Mouse (Mus musculus) MEL (cell line): ENCODE results near the gene Gm11213. TPM values are rescaled to one million over a fixed set of nuclear protein-coding genes. Genes with fewer than 3 reads are reported as not detected.

Experiments
- DNase-seq: peaks from one replicate; pipeline ENCODE4 v3.0.0; 2011; ENCODE audit warnings: low read depth, low spot score
- H3K27ac ChIP-seq: 2 replicates; pipeline ENCODE4 v1.5.1; 2012; ENCODE audit warnings: low read depth, mild to moderate bottlenecking, control low read depth, low read length, moderate library complexity; ENCODE audit not compliant: control insufficient read depth
- H3K27me3 ChIP-seq, 2 experiments: fragments of 150-350 bp in 1 of 2; sonication (generic) in 1 of 2; 2 replicates each; pipeline ENCODE4 v1.6.1; 2012; ENCODE audit warnings: low read length in 2 of 2, mild to moderate bottlenecking in 2 of 2, improper control_type of control experiment in 1 of 2, moderate library complexity in 1 of 2; ENCODE audit not compliant: insufficient read depth in 2 of 2, control insufficient read depth in 1 of 2
- H3K36me3 ChIP-seq, 2 experiments: 2 replicates each; pipeline ENCODE4 v1.6.1; 2012 to 2014; ENCODE audit warnings: low read length in 2 of 2, improper control_type of control experiment in 1 of 2, inconsistent platforms in 1 of 2, mild to moderate bottlenecking in 1 of 2; ENCODE audit not compliant: insufficient read depth in 2 of 2, control insufficient read depth in 1 of 2
- H3K4me1 ChIP-seq, 2 experiments: fragments of 150-350 bp in 1 of 2; sonication (generic) in 1 of 2; 2 replicates each; pipeline ENCODE4 v1.6.1; 2012; ENCODE audit warnings: low read length in 2 of 2, improper control_type of control experiment in 1 of 2, mild to moderate bottlenecking in 1 of 2; ENCODE audit not compliant: insufficient read depth in 2 of 2, control insufficient read depth in 1 of 2
- H3K4me3 ChIP-seq, 2 experiments: fragments of 150-350 bp in 1 of 2; sonication (generic) in 1 of 2; 2 replicates each; pipeline ENCODE4 v1.5.1; 2012; ENCODE audit warnings: low read depth in 2 of 2, low read length in 2 of 2, mild to moderate bottlenecking in 2 of 2, moderate library complexity in 2 of 2, control low read depth in 1 of 2, improper control_type of control experiment in 1 of 2; ENCODE audit not compliant: control insufficient read depth in 1 of 2, insufficient read depth in 1 of 2
- H3K79me2 ChIP-seq: 2 replicates; pipeline ENCODE4 v1.6.1; 2012; ENCODE audit warnings: mild to moderate bottlenecking, low read length, moderate library complexity; ENCODE audit not compliant: control insufficient read depth, poor library complexity, insufficient read depth
- H3K9ac ChIP-seq: 2 replicates; pipeline ENCODE4 v1.6.1; 2012; ENCODE audit warnings: low read depth, mild to moderate bottlenecking, control low read depth, low read length, moderate library complexity; ENCODE audit not compliant: control insufficient read depth, poor library complexity, severe bottlenecking
- H3K9me3 ChIP-seq: fragments of 150-350 bp; sonication (generic); replicated peaks from 2 replicates; pipeline ENCODE4 v1.6.1; 2012; ENCODE audit warnings: mild to moderate bottlenecking, low read length, improper control_type of control experiment, moderate library complexity; ENCODE audit not compliant: insufficient read depth
- BHLHE40 ChIP-seq: IDR thresholded peaks from 2 replicates; pipeline ENCODE4 v1.6.1; 2012; ENCODE audit warnings: low read depth, mild to moderate bottlenecking, inconsistent platforms, low read length, improper control_type of control experiment, borderline replicate concordance
- CHD1 ChIP-seq: IDR thresholded peaks from 2 replicates; pipeline ENCODE4 v1.6.1; 2012; ENCODE audit warnings: low read depth, mild to moderate bottlenecking, inconsistent platforms, low read length, improper control_type of control experiment
- CHD2 ChIP-seq: IDR thresholded peaks from 2 replicates; pipeline ENCODE4 v1.6.1; 2011; ENCODE audit warnings: low read length, improper control_type of control experiment
- CTCF ChIP-seq, 3 experiments: IDR thresholded peaks in 2 of 3; conservative IDR thresholded peaks in 1 of 3; 2 replicates each; pipeline ENCODE4 v1.5.1; 2011 to 2012; ENCODE audit warnings: low read length in 3 of 3, low read depth in 2 of 3, mild to moderate bottlenecking in 2 of 3, improper control_type of control experiment in 1 of 3, inconsistent platforms in 1 of 3, mixed read lengths in 1 of 3, moderate library complexity in 1 of 3; ENCODE audit not compliant: control insufficient read depth in 1 of 3, insufficient read depth in 1 of 3, poor library complexity in 1 of 3, severe bottlenecking in 1 of 3
- E2F4 ChIP-seq: IDR thresholded peaks from 2 replicates; pipeline ENCODE4 v1.6.1; 2011; ENCODE audit warnings: low read depth, low read length, improper control_type of control experiment, borderline replicate concordance
- ELF1 ChIP-seq: IDR thresholded peaks from 2 replicates; pipeline ENCODE4 v1.6.1; 2014; ENCODE audit warnings: low read depth, mild to moderate bottlenecking, inconsistent platforms, low read length, improper control_type of control experiment, moderate library complexity
- GATA1 ChIP-seq: IDR thresholded peaks from 2 replicates; pipeline ENCODE4 v1.6.1; 2011; ENCODE audit warnings: low read depth, low read length, improper control_type of control experiment
- HCFC1 ChIP-seq: IDR thresholded peaks from 2 replicates; pipeline ENCODE4 v1.6.1; 2012; ENCODE audit warnings: low read depth, mild to moderate bottlenecking, inconsistent platforms, low read length, improper control_type of control experiment, moderate library complexity
- JUND ChIP-seq: IDR thresholded peaks from 2 replicates; pipeline ENCODE4 v1.6.1; 2011; ENCODE audit warnings: low read depth, mild to moderate bottlenecking, improper control_type of control experiment, low read length
- MAX ChIP-seq: IDR thresholded peaks from 2 replicates; pipeline ENCODE4 v1.6.1; 2011; ENCODE audit warnings: low read length, improper control_type of control experiment
- MAZ ChIP-seq: IDR thresholded peaks from 2 replicates; pipeline ENCODE4 v1.6.1; 2012; ENCODE audit warnings: low read depth, mild to moderate bottlenecking, inconsistent platforms, low read length, improper control_type of control experiment
- MEF2A ChIP-seq: IDR thresholded peaks from 2 replicates; pipeline ENCODE4 v1.6.1; 2014; ENCODE audit warnings: low read depth, mild to moderate bottlenecking, inconsistent platforms, low read length, improper control_type of control experiment; ENCODE audit not compliant: poor library complexity, insufficient replicate concordance, severe bottlenecking; ENCODE audit errors: extremely low read depth
- MYC ChIP-seq: IDR thresholded peaks from 2 replicates; pipeline ENCODE4 v1.6.1; 2011; ENCODE audit warnings: low read depth, mild to moderate bottlenecking, low read length, improper control_type of control experiment, moderate library complexity
- POLR2A ChIP-seq, 2 experiments: IDR thresholded peaks; 2 replicates each; pipeline ENCODE4 v1.6.1; 2011 to 2012; ENCODE audit warnings: low read length in 2 of 2, mild to moderate bottlenecking in 2 of 2, control low read depth in 1 of 2, improper control_type of control experiment in 1 of 2, low read depth in 1 of 2, moderate library complexity in 1 of 2; ENCODE audit not compliant: control insufficient read depth in 1 of 2, insufficient read depth in 1 of 2, poor library complexity in 1 of 2
- POLR2AphosphoS2 ChIP-seq: IDR thresholded peaks from 2 replicates; pipeline ENCODE4 v1.6.1; 2011; ENCODE audit warnings: low read length, improper control_type of control experiment
- POLR2AphosphoS5 ChIP-seq: IDR thresholded peaks from 2 replicates; pipeline ENCODE4 v1.6.1; 2012; ENCODE audit warnings: low read depth, borderline replicate concordance, mild to moderate bottlenecking, inconsistent platforms, low read length, moderate library complexity, mixed read lengths
- RAD21 ChIP-seq: IDR thresholded peaks from 2 replicates; pipeline ENCODE4 v1.6.1; 2011; ENCODE audit warnings: mild to moderate bottlenecking, low read depth, low read length, improper control_type of control experiment
- SIN3A ChIP-seq: IDR thresholded peaks from 2 replicates; pipeline ENCODE4 v1.6.1; 2012; ENCODE audit warnings: low read length, improper control_type of control experiment, inconsistent platforms
- SMC3 ChIP-seq: IDR thresholded peaks from 2 replicates; pipeline ENCODE4 v1.6.1; 2011; ENCODE audit warnings: low read depth, low read length, improper control_type of control experiment
- TAL1 ChIP-seq: IDR thresholded peaks from 2 replicates; pipeline ENCODE4 v1.6.1; 2012; ENCODE audit warnings: mild to moderate bottlenecking, inconsistent platforms, low read length, moderate library complexity, mixed read lengths
- UBTF ChIP-seq: IDR thresholded peaks from 2 replicates; pipeline ENCODE4 v1.6.1; 2012; ENCODE audit warnings: low read depth, mild to moderate bottlenecking, inconsistent platforms, low read length, improper control_type of control experiment, moderate library complexity, borderline replicate concordance; ENCODE audit not compliant: insufficient read depth
- USF1 ChIP-seq: IDR thresholded peaks from 2 replicates; pipeline ENCODE4 v1.6.1; 2014; ENCODE audit warnings: low read depth, mild to moderate bottlenecking, inconsistent platforms, low read length, improper control_type of control experiment, moderate library complexity
- USF2 ChIP-seq, 2 experiments: IDR thresholded peaks; 2 replicates each; pipeline ENCODE4 v1.6.1; 2011 to 2012; ENCODE audit warnings: improper control_type of control experiment in 2 of 2, low read length in 2 of 2, borderline replicate concordance in 1 of 2, inconsistent platforms in 1 of 2, low read depth in 1 of 2, mild to moderate bottlenecking in 1 of 2; ENCODE audit not compliant: insufficient read depth in 1 of 2
- ZKSCAN1 ChIP-seq: IDR thresholded peaks from 2 replicates; pipeline ENCODE4 v1.6.1; 2012; ENCODE audit warnings: low read depth, mild to moderate bottlenecking, inconsistent platforms, low read length, improper control_type of control experiment, moderate library complexity
- ZNF384 ChIP-seq: IDR thresholded peaks from 2 replicates; pipeline ENCODE4 v1.6.1; 2012; ENCODE audit warnings: low read depth, mild to moderate bottlenecking, inconsistent platforms, low read length, improper control_type of control experiment
- polyA plus RNA-seq, 2 experiments: library from polyadenylated mRNA; stranded (reverse) in 1 of 2; unstranded in 1 of 2; fragments of >175 nt in 1 of 2; fragments of >200 nt in 1 of 2; gene quantifications; 2 replicates each; pipeline versions ENCODE4 v1.2.1 to v1.2.4; 2012; ENCODE audit warnings: low replicate concordance in 2 of 2, low read depth in 1 of 2; ENCODE audit not compliant: insufficient read length in 2 of 2, insufficient read depth in 1 of 2, missing spikeins in 1 of 2
- total RNA-seq: library from RNA; depleted of rRNA; stranded (reverse); fragments of 300-350 nt; gene quantifications from 2 replicates; pipeline ENCODE4 v1.2.3, GENCODE M21; 2012

Gm11213 gene
- total and polyA plus RNA-seq, 3 experiments: not detected

GRCm38 (mm10) chr4:63579649-63580048, 25.4 kb downstream of the Gm11213 start:
- no peak overlapping the region for H3K27ac ChIP-seq
- H3K36me3 ChIP-seq: no peaks in the 10 kb centered on the region
- no peaks in the 10 kb centered on the region for H3K27me3 ChIP-seq
- no peak overlapping the region for H3K4me3 ChIP-seq
- TF ChIP-seq ZKSCAN1: no peak
- no peak for TF ChIP-seq CHD2
- no peak for TF ChIP-seq SMC3
- TF ChIP-seq JUND: no peak
- no peak for TF ChIP-seq POLR2AphosphoS5
- TF ChIP-seq E2F4: no peak
- TF ChIP-seq MEF2A: no peak
- no peak for TF ChIP-seq SIN3A
- TF ChIP-seq HCFC1: no peak
- no peak for TF ChIP-seq ELF1
- no peak for TF ChIP-seq UBTF
- no peak for TF ChIP-seq ZNF384
- TF ChIP-seq USF2 (IDR thresholded peaks at IDR 0.05; ENCODE audit: borderline replicate concordance in 1 of 2, insufficient read depth in 1 of 2, low read depth in 1 of 2, low read length in 2 of 2): no peak
- no peak for TF ChIP-seq MAX
- no peak for TF ChIP-seq MYC
- no peak for TF ChIP-seq MAZ
- TF ChIP-seq GATA1: no peak
- TF ChIP-seq CHD1: no peak
- H3K79me2 ChIP-seq: no peaks in the 10 kb centered on the region
- H3K4me1 ChIP-seq: no peaks in the 10 kb centered on the region
- H3K9ac ChIP-seq: no peak overlapping the region
- no peak for DNase-seq
- H3K9me3 ChIP-seq: no peaks in the 10 kb centered on the region

GRCm38 (mm10) chr4:63572621-63573020, 32.4 kb downstream of the Gm11213 start:
- TF ChIP-seq RAD21 (no peak), CHD1 (no peak), USF1 (no peak), ELF1 (no peak), POLR2A (IDR thresholded peaks at IDR 0.05; ENCODE audit: control insufficient read depth in 1 of 2, insufficient read depth in 1 of 2, low read depth in 1 of 2, low read length in 2 of 2, poor library complexity in 1 of 2) (no peak), USF2 (IDR thresholded peaks at IDR 0.05; ENCODE audit: borderline replicate concordance in 1 of 2, insufficient read depth in 1 of 2, low read depth in 1 of 2, low read length in 2 of 2) (no peak), CTCF (IDR thresholded peaks at IDR 0.05 in 2 of 3, conservative IDR thresholded peaks at IDR 0.05 in 1 of 3; ENCODE audit: control insufficient read depth in 1 of 3, insufficient read depth in 1 of 3, low read depth in 2 of 3, low read length in 3 of 3, poor library complexity in 1 of 3, severe bottlenecking in 1 of 3) (no peak), JUND (no peak), POLR2AphosphoS2 (no peak), BHLHE40 (no peak), TAL1 (no peak), MAZ (no peak), GATA1 (no peak)
- Histone ChIP-seq H3K79me2 (no peaks in the 10 kb centered on the region), H3K4me3 (no peak overlapping the region), H3K27me3 (no peaks in the 10 kb centered on the region), H3K4me1 (no peaks in the 10 kb centered on the region), H3K9ac (no peak overlapping the region), H3K36me3 (no peaks in the 10 kb centered on the region), H3K27ac (no peak overlapping the region), H3K9me3 (no peaks in the 10 kb centered on the region)
- DNase-seq: no peak
